Mouse (Mus musculus) adrenal gland, adult 8-10 months (tissue): ENCODE data around the gene Rbm17. TPM values are rescaled to one million over a fixed set of nuclear protein-coding genes. Genes with fewer than 3 reads are reported as not detected.
"Not testable (repeated sequence)": the region's sequence is repeated elsewhere in the genome, so short reads cannot be mapped to it uniquely, and the experiment has no call there.

ENCODE experiments used
- DNase-seq: peaks from one replicate; pipeline ENCODE4 v3.0.0; 2022
- total RNA-seq, 4 experiments: library from RNA; stranded (reverse); gene quantifications; 2 replicates each; pipeline ENCODE4 v1.2.4; 2022

Rbm17 gene
- total RNA-seq, 4 experiments from 2014 or later = 82.5 to 121 (median 96.2) TPM

- DNase-seq = no peak
Observed at GRCm38 (mm10) chr2:11543158-11543557, 60.8 kb downstream of the Rbm17 start.

DNA sequence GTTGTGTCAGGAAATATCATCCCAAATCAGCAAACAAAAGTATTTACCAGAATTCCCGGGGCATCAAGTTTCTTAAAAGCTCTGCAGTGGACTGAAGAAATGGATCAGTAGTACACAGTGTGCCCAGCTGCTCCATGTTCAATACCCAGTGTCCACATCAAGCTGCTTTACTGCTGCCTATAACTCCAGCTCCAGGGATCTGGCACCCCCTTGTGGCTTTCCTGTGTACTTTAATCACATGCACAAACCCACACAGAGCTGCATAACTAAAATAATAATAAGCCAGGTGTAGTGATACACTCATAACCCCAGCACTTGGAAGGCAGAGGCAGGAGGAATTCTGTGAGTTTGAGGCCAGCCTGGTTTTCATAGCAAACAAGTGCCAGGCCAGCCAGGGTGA lies 61.3 kb downstream of the Rbm17 start:
- peak; percentile 67 for DNase-seq

DNA sequence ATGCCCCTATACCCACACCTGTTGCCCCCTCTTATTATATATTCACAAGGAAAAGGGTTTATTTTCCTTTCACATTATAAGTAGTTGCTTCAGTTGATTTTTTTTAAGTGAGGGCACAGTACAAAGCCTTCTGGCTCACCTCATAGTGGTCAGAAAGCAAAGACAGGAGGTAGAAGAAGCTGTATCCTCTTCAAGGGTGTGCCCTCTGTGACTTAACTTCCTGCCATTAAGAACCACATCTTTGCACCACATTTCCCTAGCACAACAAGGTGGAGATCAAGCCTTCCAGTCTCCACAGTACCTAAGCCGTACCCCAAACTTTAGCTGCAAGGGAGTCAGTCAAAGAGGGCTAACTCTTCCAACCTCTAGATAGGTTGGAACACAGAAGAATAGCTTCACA lies 61.8 kb downstream of the Rbm17 start:
- no peak for DNase-seq

DNA sequence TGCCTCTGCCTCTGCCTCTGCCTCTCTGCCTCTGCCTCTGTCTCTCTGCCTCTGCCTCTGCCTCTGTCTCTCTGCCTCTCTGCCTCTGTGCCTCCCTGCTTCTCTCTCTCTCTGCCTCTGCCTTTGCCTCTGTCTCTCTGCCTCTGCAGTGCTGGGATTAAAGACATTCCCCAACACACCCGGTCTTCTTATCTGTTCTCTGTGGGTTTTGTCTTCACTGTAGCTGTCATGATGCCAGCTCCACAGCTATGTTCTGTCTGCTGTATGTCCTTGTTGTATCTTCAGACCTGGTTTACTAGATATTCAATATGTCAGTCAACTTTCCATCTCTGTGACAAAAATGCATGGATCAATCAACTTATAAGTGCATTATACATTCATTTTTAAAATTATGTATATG lies 62.4 kb downstream of the Rbm17 start:
- not testable (repeated sequence) for DNase-seq

- DNase-seq = no peak
Observed at GRCm38 (mm10) chr2:11535966-11536365, 68.0 kb downstream of the Rbm17 start.

Other genes with a start within 250 kb of the Rbm17 start
- 100 to 1,000 TPM in 1 of 4 experiments, 10 to 100 TPM in 3; 62.7 to 118 (median 75.9) TPM for gene Pfkfb3, start 50.1 kb downstream of the Rbm17 start, total RNA-seq
- not detected for gene Gm17490, start 22.1 kb upstream of the Rbm17 start, total RNA-seq
- gene Il2ra, start 38.7 kb upstream of the Rbm17 start, total RNA-seq = under 1 TPM; 0.12 to 0.46 (median 0.19) TPM
- gene Il15ra, start 101.1 kb upstream of the Rbm17 start, total RNA-seq = 10 to 100 TPM; 15.4 to 21.9 (median 19.2) TPM
- 10 to 100 TPM; 74.4 to 99.4 (median 83.2) TPM for gene Fbh1, start 173.4 kb upstream of the Rbm17 start, total RNA-seq
- gene Ankrd16, start 173.7 kb upstream of the Rbm17 start, total RNA-seq = 10 to 100 TPM; 31.1 to 78.5 (median 56.4) TPM